Mouse (Mus musculus) stomach, embryonic 15.5 days (tissue): ENCODE data around the gene Kcnj8. TPM values are rescaled to one million over a fixed set of nuclear protein-coding genes. Genes with fewer than 3 reads are reported as not detected.

Experiments used
- ATAC-seq: fragments of 200-750 bp; cut with Nextera tagmentation; 2 replicates; pipeline ENCODE4 v1.8.0; 2017; ENCODE audit warnings: low read depth, moderate number of reproducible peaks, moderate TSS enrichment; ENCODE audit not compliant: insufficient read depth, low FRiP score
- H3K27ac ChIP-seq: fragments of 300-500 bp; sonication (generic); 2 replicates; pipeline ENCODE4 v1.5.1; 2015; ENCODE audit warnings: mild to moderate bottlenecking, inconsistent platforms
- H3K27me3 ChIP-seq: fragments of 300-500 bp; sonication (generic); replicated peaks from 2 replicates; pipeline ENCODE4 v1.6.1; 2015; ENCODE audit warnings: inconsistent platforms
- H3K36me3 ChIP-seq: fragments of 300-500 bp; sonication (generic); 2 replicates; pipeline ENCODE4 v1.6.1; 2015; ENCODE audit warnings: inconsistent platforms
- H3K4me1 ChIP-seq: fragments of 300-500 bp; sonication (generic); 2 replicates; pipeline ENCODE4 v1.6.1; 2015; ENCODE audit warnings: inconsistent platforms
- H3K4me2 ChIP-seq: fragments of 300-500 bp; sonication (generic); 2 replicates; pipeline ENCODE4 v1.6.1; 2015; ENCODE audit warnings: mild to moderate bottlenecking, inconsistent platforms
- H3K4me3 ChIP-seq: fragments of 300-500 bp; sonication (generic); replicated peaks from 2 replicates; pipeline ENCODE4 v1.5.1; 2015; ENCODE audit warnings: inconsistent platforms
- H3K9ac ChIP-seq: fragments of 300-500 bp; sonication (generic); 2 replicates; pipeline ENCODE4 v1.6.1; 2015; ENCODE audit warnings: inconsistent platforms
- H3K9me3 ChIP-seq: fragments of 300-500 bp; sonication (generic); 2 replicates; pipeline ENCODE4 v1.6.1; 2016; ENCODE audit warnings: inconsistent platforms
- WGBS: fragments of 180-500 bp; shearing (Covaris S2); methylation state at CpG from one replicate; pipeline ENCODE4 v1.1.7; 2015; 5-methylcytosine and 5-hydroxymethylcytosine counted together
- polyA plus RNA-seq: library from polyadenylated mRNA; unstranded; fragments of >200 nt; fragmentation: Nextera tagmentation; extraction: Ambion mirVana; gene quantifications from 2 replicates; pipeline ENCODE4 v1.2.1, GENCODE M21; 2015

The Kcnj8 gene
- polyA plus RNA-seq, 1 experiment from 2014 or later = 54.2 TPM

- Histone ChIP-seq H3K4me1 (no peaks in the 10 kb centered on the region), H3K9ac (peak overlapping the region; percentile 49; the same call in 1 of the 2 replicates), H3K9me3 (no peaks in the 10 kb centered on the region), H3K27me3 (peaks cover 7% of the 10 kb centered on the region), H3K36me3 (peaks cover 10% of the 10 kb centered on the region), H3K4me3 (peak overlapping the region; percentile 54), H3K4me2 (peak overlapping the region; percentile 82), H3K27ac (peak overlapping the region; percentile 92)
- WGBS = 8% methylated on average over 30 of the region's 30 CpGs
- ATAC-seq = no peak
These were observed 1.2 kb downstream of the Kcnj8 start for GRCm38 (mm10) chr6:142570046-142570770.

DNA sequence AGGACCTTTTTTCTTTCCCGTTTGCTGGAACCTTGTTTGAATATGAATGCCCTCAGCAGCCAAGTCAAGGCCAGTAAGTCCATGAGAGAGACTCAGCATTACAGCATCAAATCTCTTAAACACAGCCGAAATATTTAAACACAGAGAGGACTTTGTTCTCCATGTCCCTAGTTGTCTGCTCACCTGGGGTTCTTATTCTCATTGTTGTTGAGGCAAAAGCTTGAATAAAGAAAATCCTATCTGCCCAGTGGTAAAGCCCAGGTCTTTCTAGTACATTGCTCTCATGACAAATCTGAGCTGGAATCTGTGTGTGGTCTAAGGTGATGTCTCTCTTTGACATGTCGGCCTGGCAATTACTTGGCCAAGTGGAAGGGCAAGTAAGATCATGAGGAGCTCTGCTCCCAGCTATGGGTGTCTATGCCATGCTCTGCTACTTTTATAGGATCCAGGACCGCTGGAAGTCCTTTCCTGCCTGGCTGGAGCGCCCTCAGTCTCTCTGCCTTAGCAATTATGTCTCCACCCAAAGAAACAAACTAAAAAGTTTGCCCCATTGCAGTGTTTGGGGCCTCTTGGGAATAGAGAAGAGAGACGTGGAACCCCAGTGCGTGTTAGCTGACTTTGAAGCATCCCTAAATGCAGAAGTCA is 2.6 kb downstream of the Kcnj8 start:
- 34% methylated on average over 7 of the region's 7 CpGs for WGBS
- peak overlapping the region; percentile 57 for H3K27ac ChIP-seq
- ATAC-seq = no peak
- peaks cover 7% of the 10 kb centered on the region for H3K27me3 ChIP-seq
- peaks cover 11% of the 10 kb centered on the region for H3K36me3 ChIP-seq
- H3K9ac ChIP-seq = 0 out of 2 replicates have a peak overlapping the region, but pooled peaks have one; percentile 7
- H3K4me3 ChIP-seq = peak overlapping the region; percentile 30
- peak overlapping the region; percentile 43 for H3K4me2 ChIP-seq
- no peaks in the 10 kb centered on the region for H3K4me1 ChIP-seq
- H3K9me3 ChIP-seq = no peaks in the 10 kb centered on the region

GRCm38 (mm10) chr6:142567452-142567851 is 4.0 kb downstream of the Kcnj8 start:
- H3K27ac ChIP-seq = no peak overlapping the region
- peaks cover 11% of the 10 kb centered on the region for H3K36me3 ChIP-seq
- 0 out of 2 replicates have a peak, but pooled peaks have one; percentile 4 for ATAC-seq
- H3K27me3 ChIP-seq = peaks cover 7% of the 10 kb centered on the region
- no peak overlapping the region for H3K9ac ChIP-seq
- no peaks in the 10 kb centered on the region for H3K9me3 ChIP-seq
- peak overlapping the region; percentile 19; the same call in 1 of the 2 replicates for H3K4me3 ChIP-seq
- 12% methylated on average over 5 of the region's 5 CpGs for WGBS
- H3K4me2 ChIP-seq = peak overlapping the region; percentile 38
- H3K4me1 ChIP-seq = no peaks in the 10 kb centered on the region

- WGBS = 96% methylated on average over 3 of the region's 3 CpGs
- no peak for ATAC-seq
These were observed 6.7 kb downstream of the Kcnj8 start for GRCm38 (mm10) chr6:142564746-142565145.

GRCm38 (mm10) chr6:142561151-142561550 is 10.3 kb downstream of the Kcnj8 start:
- H3K9ac ChIP-seq = no peak overlapping the region
- no peaks in the 10 kb centered on the region for H3K9me3 ChIP-seq
- no peaks in the 10 kb centered on the region for H3K27me3 ChIP-seq
- peaks cover 10% of the 10 kb centered on the region for H3K36me3 ChIP-seq
- ATAC-seq = no peak
- no peaks in the 10 kb centered on the region for H3K4me1 ChIP-seq
- no peak overlapping the region for H3K27ac ChIP-seq
- WGBS = 61% methylated on average over 1 of the region's 1 CpGs
- no peak overlapping the region for H3K4me3 ChIP-seq
- H3K4me2 ChIP-seq = no peak overlapping the region

More at GRCm38 (mm10) chr6:142564746-142565145, 6.7 kb downstream of the Kcnj8 start:
- Histone ChIP-seq H3K4me2 (no peak overlapping the region), H3K27me3 (no peaks in the 10 kb centered on the region), H3K4me3 (no peak overlapping the region), H3K4me1 (no peaks in the 10 kb centered on the region), H3K9ac (no peak overlapping the region), H3K36me3 (peaks cover 11% of the 10 kb centered on the region), H3K9me3 (no peaks in the 10 kb centered on the region), H3K27ac (no peak overlapping the region)

DNA sequence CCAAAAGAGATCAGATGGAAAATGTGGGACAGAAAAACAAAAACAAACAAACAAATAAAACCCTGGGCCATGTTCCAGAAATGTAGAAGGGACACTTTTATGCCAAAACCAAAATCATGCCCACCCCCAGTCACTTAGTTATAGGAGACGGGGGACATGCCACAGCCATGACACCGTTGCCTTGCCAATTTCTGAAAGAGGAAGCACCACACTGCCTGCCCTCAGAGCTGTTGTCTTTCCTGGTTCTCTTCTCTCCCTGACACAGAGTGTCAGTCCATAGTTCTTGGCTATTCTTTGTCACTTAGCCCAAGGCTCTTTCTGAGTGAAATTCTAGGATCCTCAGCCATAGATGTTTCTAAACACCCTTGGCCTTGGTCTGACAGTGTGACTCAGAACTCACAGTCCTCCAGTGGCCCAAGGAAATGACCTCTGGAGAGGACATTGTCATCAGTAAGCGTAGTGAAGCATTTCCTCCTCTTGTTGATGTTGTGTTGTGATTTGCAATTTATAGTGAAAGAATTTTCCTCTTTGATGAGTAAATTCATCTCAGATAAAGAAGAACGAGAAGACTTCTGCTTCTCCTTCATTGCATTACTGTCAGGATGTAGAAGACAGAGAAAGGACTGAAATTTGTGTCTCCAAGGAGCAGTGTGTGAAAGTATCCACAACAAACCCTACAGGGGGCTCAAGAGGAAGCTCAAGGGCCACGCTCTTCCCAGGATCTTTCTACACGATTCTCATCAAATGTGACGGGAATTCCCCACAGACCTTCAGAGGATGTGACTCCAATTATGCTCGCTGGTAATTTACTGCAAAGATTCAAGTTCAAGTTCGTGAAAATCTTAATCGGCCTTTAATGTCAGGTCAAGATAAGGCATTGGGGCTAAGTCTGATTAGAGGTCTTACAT is 12.4 kb downstream of the Kcnj8 start:
- Histone ChIP-seq H3K4me1 (no peaks in the 10 kb centered on the region), H3K4me3 (no peak overlapping the region), H3K4me2 (no peak overlapping the region), H3K9me3 (no peaks in the 10 kb centered on the region), H3K9ac (no peak overlapping the region), H3K36me3 (no peaks in the 10 kb centered on the region), H3K27ac (no peak overlapping the region), H3K27me3 (no peaks in the 10 kb centered on the region)
- WGBS = 81% methylated on average over 10 of the region's 10 CpGs
- no peak for ATAC-seq

GRCm38 (mm10) chr6:142558076-142558475 is 13.3 kb downstream of the Kcnj8 start:
- H3K4me3 ChIP-seq = no peak overlapping the region
- no peak overlapping the region for H3K27ac ChIP-seq
- H3K27me3 ChIP-seq = no peaks in the 10 kb centered on the region
- no peaks in the 10 kb centered on the region for H3K4me1 ChIP-seq
- no peak overlapping the region for H3K4me2 ChIP-seq
- H3K36me3 ChIP-seq = no peaks in the 10 kb centered on the region
- no peaks in the 10 kb centered on the region for H3K9me3 ChIP-seq
- H3K9ac ChIP-seq = no peak overlapping the region
- 83% methylated on average over 10 of the region's 10 CpGs for WGBS
- ATAC-seq = no peak

GRCm38 (mm10) chr6:142555988-142556387 is 15.4 kb downstream of the Kcnj8 start:
- Histone ChIP-seq H3K4me3 (no peak overlapping the region), H3K9ac (no peak overlapping the region), H3K36me3 (no peaks in the 10 kb centered on the region), H3K4me2 (no peak overlapping the region), H3K27ac (no peak overlapping the region), H3K9me3 (no peaks in the 10 kb centered on the region), H3K27me3 (no peaks in the 10 kb centered on the region), H3K4me1 (peaks cover 6% of the 10 kb centered on the region; the same call in 1 of the 2 replicates)
- ATAC-seq = no peak
- 67% methylated on average over 1 of the region's 1 CpGs for WGBS

DNA sequence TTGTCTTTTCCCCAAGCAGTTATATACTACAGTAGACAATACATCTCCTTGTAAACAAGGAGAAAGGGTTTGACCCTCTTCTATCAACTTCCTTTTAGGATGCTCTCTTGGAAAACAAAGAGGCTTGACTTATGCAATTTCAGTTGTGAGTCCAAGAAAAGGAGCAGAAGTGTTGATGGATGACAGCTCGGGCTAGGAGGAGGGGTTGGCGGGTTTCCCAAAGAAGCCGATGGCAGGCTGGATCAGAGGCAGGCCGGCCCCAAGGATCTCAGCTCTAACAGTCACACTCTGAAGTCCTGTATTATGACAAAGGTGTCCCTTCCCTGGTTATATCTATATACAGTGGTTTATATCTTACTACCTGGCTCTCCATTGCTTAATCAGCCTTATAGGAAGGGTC is 19.9 kb downstream of the Kcnj8 start:
- Histone ChIP-seq H3K4me2 (no peak overlapping the region), H3K27ac (peak overlapping the region; percentile 49; the same call in 1 of the 2 replicates), H3K36me3 (no peaks in the 10 kb centered on the region), H3K9ac (no peak overlapping the region), H3K4me3 (no peak overlapping the region), H3K9me3 (no peaks in the 10 kb centered on the region), H3K27me3 (no peaks in the 10 kb centered on the region), H3K4me1 (peaks cover 6% of the 10 kb centered on the region; the same call in 1 of the 2 replicates)
- no peak for ATAC-seq
- 36% methylated on average over 4 of the region's 4 CpGs for WGBS

DNA sequence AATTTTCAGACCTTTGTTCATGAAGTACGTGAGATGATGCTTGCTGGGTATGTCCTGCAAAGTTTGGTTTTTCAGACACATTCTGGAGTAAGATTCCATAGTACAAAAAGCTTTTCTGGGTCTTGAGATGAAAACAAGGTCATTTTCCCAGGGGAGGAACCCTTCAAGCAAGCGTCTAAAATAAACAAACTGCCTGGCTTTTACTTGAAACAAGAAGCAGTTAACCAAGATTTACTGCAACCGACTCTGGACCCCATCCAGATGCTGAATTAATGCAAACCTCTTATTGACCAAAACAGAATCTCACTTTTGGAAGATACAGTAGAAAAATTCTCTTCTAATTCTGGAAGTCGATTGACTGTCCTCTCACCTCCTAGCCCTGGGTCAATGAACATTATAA is 20.5 kb downstream of the Kcnj8 start:
- ATAC-seq = no peak
- Histone ChIP-seq H3K4me1 (peaks cover 6% of the 10 kb centered on the region; the same call in 1 of the 2 replicates), H3K9ac (no peak overlapping the region), H3K4me3 (no peak overlapping the region), H3K27ac (peak overlapping the region; percentile 83), H3K9me3 (no peaks in the 10 kb centered on the region), H3K36me3 (no peaks in the 10 kb centered on the region), H3K27me3 (no peaks in the 10 kb centered on the region), H3K4me2 (no peak overlapping the region)
- WGBS = 24% methylated on average over 4 of the region's 4 CpGs

DNA sequence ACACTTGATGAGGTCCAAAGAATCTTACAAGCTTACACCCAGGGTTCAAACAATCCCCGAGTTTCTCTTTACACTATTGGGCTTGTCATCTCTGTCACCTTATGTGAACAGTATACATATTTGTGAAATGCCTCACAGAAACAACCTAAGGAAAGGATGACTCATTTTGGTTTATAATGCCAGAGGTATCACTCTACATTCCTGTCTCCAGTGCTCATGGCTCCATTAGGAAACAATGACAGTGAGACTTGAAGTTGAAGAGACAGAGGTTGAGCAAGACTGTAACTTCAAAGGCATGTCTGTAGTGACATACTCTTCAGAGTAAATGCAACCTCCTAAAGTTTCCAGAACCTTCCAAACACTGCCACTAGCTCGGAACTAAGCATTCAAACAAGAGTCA is 23.0 kb downstream of the Kcnj8 start:
- ATAC-seq = no peak
- Histone ChIP-seq H3K9ac (no peak overlapping the region), H3K9me3 (no peaks in the 10 kb centered on the region), H3K4me3 (no peak overlapping the region), H3K36me3 (no peaks in the 10 kb centered on the region), H3K27ac (no peak overlapping the region), H3K27me3 (no peaks in the 10 kb centered on the region), H3K4me1 (peaks cover 6% of the 10 kb centered on the region; the same call in 1 of the 2 replicates), H3K4me2 (no peak overlapping the region)
- WGBS = 71% methylated on average over 2 of the region's 2 CpGs
